Mouse (Mus musculus): ENCODE measurements around the gene Olfr461. TPM values are rescaled to one million over a fixed set of nuclear protein-coding genes. Genes with fewer than 3 reads are reported as not detected.

Olfr461 gene
- polyA plus RNA-seq, 1 experiment from 2014 or later = not detected

DNA sequence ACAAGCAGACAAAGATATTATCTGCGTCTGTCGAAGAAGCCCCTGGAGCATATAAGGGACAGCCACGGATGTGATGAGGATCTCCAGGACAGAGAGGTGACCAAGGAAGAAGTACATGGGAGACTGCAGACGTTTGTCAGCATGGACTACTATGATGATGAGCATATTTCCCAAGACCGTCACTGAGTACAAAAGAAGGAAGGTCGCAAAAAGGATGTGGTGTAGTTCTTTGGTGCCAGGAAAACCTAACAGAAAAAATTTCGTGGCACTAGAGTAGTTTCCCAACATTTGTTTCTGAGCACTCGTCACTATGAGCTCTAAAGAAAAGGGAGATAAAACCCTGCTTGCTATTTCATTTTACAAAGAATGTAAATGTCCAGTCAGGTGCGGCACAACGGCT is 10.2 kb downstream of the Olfr461 start:
- WGBS = 80% methylated on average over 10 of the region's 10 CpGs
- Histone ChIP-seq H3K27ac (ENCODE audit: low read depth, low read length) (no peak overlapping the region), H3K36me3 (ENCODE audit: control insufficient read depth, insufficient read depth, low read length) (no peaks in the 10 kb centered on the region), H3K9me3 (replicated peaks; ENCODE audit: control insufficient read depth, low read length) (no peaks in the 10 kb centered on the region), H3K4me1 (ENCODE audit: control insufficient read depth, insufficient read depth, low read length) (no peaks in the 10 kb centered on the region), H3K9ac (ENCODE audit: low read length) (no peak overlapping the region), H3K4me2 (ENCODE audit: low read length) (no peak overlapping the region), H3K27me3 (replicated peaks; ENCODE audit: control insufficient read depth, insufficient read depth, low read length) (no peaks in the 10 kb centered on the region), H3K4me3 (ENCODE audit: low read depth, low read length) (no peak overlapping the region)
- no peak for DNase-seq (ENCODE audit: low spot score)
- ATAC-seq = no peak

DNA sequence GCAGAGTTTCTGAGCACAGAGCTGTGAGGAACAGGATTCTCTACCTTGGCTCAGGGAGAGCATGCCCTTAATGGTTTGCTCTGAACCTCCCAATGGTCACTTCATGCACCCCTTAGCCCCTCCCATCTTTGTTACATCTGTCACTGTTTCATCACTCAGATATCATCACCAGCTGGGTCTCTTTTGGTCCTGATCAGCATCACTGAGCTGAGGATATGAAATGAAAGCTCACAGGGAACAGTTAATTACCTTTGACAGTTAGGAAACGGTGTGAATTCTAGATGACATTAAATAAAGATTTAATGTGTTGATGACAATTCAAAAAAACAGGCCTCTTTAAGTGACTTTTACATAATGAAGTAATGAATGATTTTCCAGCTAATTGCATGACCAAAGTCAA is 35.4 kb downstream of the Olfr461 start, which contains the start of gene Prss37:
TSS of gene Prss37 (minus strand) at position 101 of the 400 bp plus-strand sequence.
- DNase-seq (ENCODE audit: low spot score) = no peak

DNA sequence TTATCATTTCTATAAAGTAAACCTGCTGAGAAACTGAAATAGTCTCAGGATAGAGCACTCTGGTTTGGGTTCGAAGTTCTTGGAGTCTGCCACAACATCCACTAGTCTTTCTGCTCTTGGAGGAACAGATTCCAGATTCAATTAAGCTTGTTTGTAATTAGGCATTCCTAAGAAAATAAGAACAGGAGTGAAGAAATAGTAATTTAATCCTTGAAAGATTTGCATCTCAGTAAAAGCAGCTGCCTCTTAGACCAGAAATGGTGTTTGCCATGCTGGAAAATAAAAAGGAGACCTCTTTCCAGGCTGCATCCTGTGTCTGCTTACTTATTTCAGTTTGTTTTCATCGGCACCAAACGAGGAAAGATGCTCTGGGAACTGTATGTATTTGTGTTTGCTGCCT is 61.6 kb downstream of the Olfr461 start, which contains the start of gene Tas2r108:
TSS of gene Tas2r108 (plus strand) at position 301 of the 400 bp plus-strand sequence.
- no peak for ATAC-seq
- no peaks in the 10 kb centered on the region for H3K4me1 ChIP-seq (ENCODE audit: control insufficient read depth, insufficient read depth, low read length)

More for the DNA sequence above, 35.4 kb downstream of the Olfr461 start, which contains the start of gene Prss37:
- 76% methylated on average over 1 of the region's 1 CpGs for WGBS
- Histone ChIP-seq H3K4me3 (ENCODE audit: low read depth, low read length) (no peak within 1 kb of the TSS), H3K27ac (ENCODE audit: low read depth, low read length) (no peak within 1 kb of the TSS), H3K9ac (ENCODE audit: low read length) (no peak within 1 kb of the TSS), H3K9me3 (replicated peaks; ENCODE audit: control insufficient read depth, low read length) (no peaks in the 10 kb centered on the region), H3K4me2 (ENCODE audit: low read length) (no peak within 1 kb of the TSS), H3K4me1 (ENCODE audit: control insufficient read depth, insufficient read depth, low read length) (no peaks in the 10 kb centered on the region), H3K36me3 (ENCODE audit: control insufficient read depth, insufficient read depth, low read length) (no peaks in the 10 kb centered on the region), H3K27me3 (replicated peaks; ENCODE audit: control insufficient read depth, insufficient read depth, low read length) (no peaks in the 10 kb centered on the region)
- no peak for ATAC-seq

More for the DNA sequence above, 61.6 kb downstream of the Olfr461 start, which contains the start of gene Tas2r108:
- Histone ChIP-seq H3K27me3 (replicated peaks; ENCODE audit: control insufficient read depth, insufficient read depth, low read length) (no peaks in the 10 kb centered on the region), H3K9me3 (replicated peaks; ENCODE audit: control insufficient read depth, low read length) (no peaks in the 10 kb centered on the region), H3K36me3 (ENCODE audit: control insufficient read depth, insufficient read depth, low read length) (no peaks in the 10 kb centered on the region), H3K4me3 (ENCODE audit: low read depth, low read length) (no peak within 1 kb of the TSS), H3K27ac (ENCODE audit: low read depth, low read length) (no peak within 1 kb of the TSS), H3K9ac (ENCODE audit: low read length) (no peak within 1 kb of the TSS), H3K4me2 (ENCODE audit: low read length) (no peak within 1 kb of the TSS)
- WGBS = 93% methylated on average over 3 of the region's 3 CpGs
- DNase-seq (ENCODE audit: low spot score) = no peak

Other genes starting within 250 kb of the Olfr461 start
- 49.5 and 56.7 TPM in 2 replicates for gene Agk, start 229.9 kb downstream of the Olfr461 start, polyA plus RNA-seq (2014; fragmentation: Nextera tagmentation; extraction: Ambion mirVana)
- gene E330009J07Rik, start 118.9 kb downstream of the Olfr461 start, polyA plus RNA-seq (2014; fragmentation: Nextera tagmentation; extraction: Ambion mirVana) = 35.8 and 38.7 TPM in 2 replicates
- 0.07 and 0.23 TPM in 2 replicates for gene Wee2, start 116.0 kb downstream of the Olfr461 start, polyA plus RNA-seq (2014; fragmentation: Nextera tagmentation; extraction: Ambion mirVana)
- gene Ssbp1, start 83.7 kb downstream of the Olfr461 start, polyA plus RNA-seq (2014; fragmentation: Nextera tagmentation; extraction: Ambion mirVana) = 116 and 140 TPM in 2 replicates
- not detected in 2 replicates for gene Tas2r137, start 63.8 kb downstream of the Olfr461 start, polyA plus RNA-seq (2014; fragmentation: Nextera tagmentation; extraction: Ambion mirVana)
- gene Tas2r108, start 61.5 kb downstream of the Olfr461 start, polyA plus RNA-seq (2014; fragmentation: Nextera tagmentation; extraction: Ambion mirVana) = not detected in 2 replicates
- not detected in 2 replicates for gene Prss37, start 35.5 kb downstream of the Olfr461 start, polyA plus RNA-seq (2014; fragmentation: Nextera tagmentation; extraction: Ambion mirVana)
- 0.12 TPM in 1 of 2 replicates, not detected in the other for gene Olfr460, start 14.4 kb upstream of the Olfr461 start, polyA plus RNA-seq (2014; fragmentation: Nextera tagmentation; extraction: Ambion mirVana)
- gene Clec5a, start 30.8 kb upstream of the Olfr461 start, polyA plus RNA-seq (2014; fragmentation: Nextera tagmentation; extraction: Ambion mirVana) = 0.66 and 0.84 TPM in 2 replicates
- gene Tas2r138, start 58.3 kb upstream of the Olfr461 start, polyA plus RNA-seq (2014; fragmentation: Nextera tagmentation; extraction: Ambion mirVana) = not detected in 2 replicates
- 0.17 TPM in 1 of 2 replicates, not detected in the other for gene Mgam, start 73.8 kb upstream of the Olfr461 start, polyA plus RNA-seq (2014; fragmentation: Nextera tagmentation; extraction: Ambion mirVana)

Measured in forebrain, embryonic 14.5 days (tissue).